Comparison of ENCODE assay signal across 29 mouse cellular contexts in genomic region chr13:7518090-7518489, GRCm38 (mm10).
"Had no signal": no experiment of that assay in that cellular context is flagged by ENCODE, and none has a peak within 500 bp of the region (broad histone marks: within the 10 kb centered on the region; RNA-seq: fewer than 3 reads in every experiment).

No protein-coding gene starts in this region.

- H3K27me3 ChIP-seq: heart, embryonic 13.5 days; heart, embryonic 15.5 days; hindbrain, embryonic 13.5 days; hindbrain, embryonic 15.5 days; kidney, embryonic 15.5 days; limb, embryonic 12.5 days; liver, embryonic 13.5 days; liver, embryonic 15.5 days had no signal

- H3K27ac ChIP-seq: heart, adult 2 months; heart, embryonic 13.5 days; heart, embryonic 15.5 days; hindbrain, embryonic 13.5 days; hindbrain, embryonic 15.5 days; hindbrain, postnatal 0 days; kidney, embryonic 15.5 days; kidney, postnatal 0 days; layer of hippocampus, adult 2 months; left cerebral cortex, adult 2 months; limb, embryonic 10.5 days; limb, embryonic 12.5 days; liver, embryonic 13.5 days; liver, embryonic 15.5 days had no signal

- ATAC-seq: hindbrain, postnatal 0 days; intestine, embryonic 16.5 days; liver, postnatal 0 days had no signal

- H3K9me3 ChIP-seq: heart, embryonic 13.5 days; heart, embryonic 15.5 days; hindbrain, embryonic 13.5 days; hindbrain, embryonic 15.5 days; kidney, embryonic 15.5 days; limb, embryonic 10.5 days; limb, embryonic 12.5 days; liver, embryonic 13.5 days; liver, embryonic 15.5 days had no signal

- H3K4me2 ChIP-seq: heart, embryonic 11.5 days; heart, embryonic 13.5 days; heart, embryonic 15.5 days; hindbrain, embryonic 13.5 days; hindbrain, embryonic 15.5 days; kidney, embryonic 15.5 days; limb, embryonic 12.5 days; liver, embryonic 11.5 days; liver, embryonic 13.5 days; liver, embryonic 15.5 days had no signal

- H3K4me3 ChIP-seq: heart, adult 2 months; heart, embryonic 13.5 days; heart, embryonic 15.5 days; hindbrain, embryonic 13.5 days; hindbrain, embryonic 15.5 days; kidney, embryonic 15.5 days; layer of hippocampus, adult 2 months; left cerebral cortex, adult 2 months; limb, embryonic 10.5 days; limb, embryonic 12.5 days; liver, embryonic 13.5 days; liver, embryonic 15.5 days had no signal

- H3K36me3 ChIP-seq: heart, embryonic 13.5 days; heart, embryonic 15.5 days; hindbrain, embryonic 13.5 days; hindbrain, embryonic 15.5 days; kidney, embryonic 15.5 days; limb, embryonic 10.5 days; limb, embryonic 12.5 days; liver, embryonic 13.5 days; liver, embryonic 15.5 days had no signal

- DNase-seq: gastrocnemius, postnatal 14 days; gastrocnemius, postnatal 36 days; heart, adult 11 months; heart, adult 2 months; heart, postnatal 14 days; heart, postnatal 36 days; kidney, adult 11 months; kidney, adult 2 months; kidney, adult 9 months; kidney, postnatal 14 days; kidney, postnatal 4 days; liver; liver, embryonic 13.5 days; liver, postnatal 0 days had no signal

- H3K9ac ChIP-seq: heart, embryonic 13.5 days; heart, embryonic 15.5 days; hindbrain, embryonic 13.5 days; hindbrain, embryonic 15.5 days; kidney, embryonic 15.5 days; limb, embryonic 12.5 days; liver, embryonic 13.5 days; liver, embryonic 15.5 days; liver, postnatal 0 days had no signal

- H3K4me1 ChIP-seq: heart, embryonic 13.5 days; heart, embryonic 15.5 days; hindbrain, embryonic 13.5 days; hindbrain, embryonic 15.5 days; kidney, embryonic 15.5 days; limb, embryonic 10.5 days; limb, embryonic 12.5 days; liver, embryonic 13.5 days; liver, embryonic 15.5 days had no signal
